Mouse (Mus musculus) stomach, postnatal 0 days (tissue): ENCODE measurements around the gene Epha8.

Experiments
- CTCF ChIP-seq: IDR thresholded peaks from 2 replicates; pipeline ENCODE4 v1.5.1; 2016; ENCODE audit warnings: antibody characterized with exemption, low read depth, mild to moderate bottlenecking, moderate library complexity
- EP300 ChIP-seq: optimal IDR thresholded peaks from 2 replicates; pipeline ENCODE3; 2016; ENCODE audit warnings: antibody characterized with exemption

DNA sequence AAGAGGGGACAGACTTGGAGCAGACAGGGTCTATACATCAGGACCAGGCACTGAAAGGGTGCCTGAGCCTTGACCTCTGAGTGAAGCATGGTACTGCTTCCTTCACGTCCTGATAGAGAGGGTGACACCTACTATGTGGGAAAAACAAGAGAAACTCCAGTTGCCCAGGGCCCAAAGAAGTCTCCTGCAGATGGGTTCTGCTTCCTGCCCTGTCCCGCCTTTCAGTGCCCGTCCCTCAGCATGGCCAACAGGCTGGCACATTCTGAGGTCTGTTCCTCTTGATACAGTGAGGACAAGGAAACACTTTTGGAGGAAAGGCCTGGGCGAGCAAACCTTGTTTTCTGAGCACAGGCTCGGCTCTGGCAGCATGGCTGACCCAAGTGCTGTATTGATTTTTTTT lies 68.9 kb downstream of the Epha8 start:
- TF ChIP-seq EP300 = no peak
- TF ChIP-seq CTCF = no peak
